Mouse (Mus musculus) adrenal gland, adult 8-10 months (tissue): Measurements from ENCODE around the gene Slitrk6. TPM values are rescaled to one million over a fixed set of nuclear protein-coding genes. Genes with fewer than 3 reads are reported as not detected.

ENCODE experiments used
- DNase-seq: peaks from one replicate; pipeline ENCODE4 v3.0.0; 2022
- total RNA-seq, 4 experiments: library from RNA; stranded (reverse); gene quantifications; 2 replicates each; pipeline ENCODE4 v1.2.4; 2022

The Slitrk6 gene
- total RNA-seq = under 1 TPM; 0.10 to 0.62 (median 0.43) TPM

DNA sequence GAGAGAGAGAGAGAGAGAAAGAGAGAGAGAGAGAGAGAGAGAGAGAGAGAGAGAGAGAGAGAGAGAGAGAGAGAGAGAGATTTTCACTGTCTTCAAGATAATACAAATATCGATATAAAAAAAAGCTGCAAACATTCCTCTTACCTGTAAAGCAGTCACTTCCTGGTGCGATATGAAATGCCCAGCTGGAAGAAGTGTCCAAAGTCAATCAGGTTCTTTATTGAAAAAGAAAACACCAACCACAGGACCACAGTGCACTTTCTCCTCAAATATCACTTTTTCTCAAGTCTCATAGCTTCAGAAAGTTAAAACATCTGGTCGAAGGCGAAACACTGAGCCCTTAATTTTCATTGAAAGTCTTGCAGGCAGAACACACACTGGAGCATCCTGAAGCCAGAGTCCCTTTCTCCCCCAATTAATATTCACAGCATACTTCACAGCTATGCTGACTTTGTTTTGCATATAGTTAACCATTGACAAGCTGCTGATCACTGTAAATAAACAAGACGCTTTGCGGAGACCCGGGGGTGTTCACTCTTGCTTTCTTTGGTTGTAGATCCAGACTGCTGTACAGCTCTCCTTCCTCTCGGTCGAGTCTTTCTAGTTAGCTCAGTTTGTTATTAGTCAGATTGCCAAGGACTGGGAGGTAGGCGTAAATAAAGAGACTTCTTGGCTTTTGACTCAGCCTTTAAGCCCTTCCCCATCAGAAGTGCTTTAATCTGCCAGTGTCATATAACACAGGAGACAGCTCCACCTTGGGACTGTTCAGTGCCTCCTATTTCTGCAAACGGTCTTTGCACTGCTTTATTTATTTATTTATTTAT is at the start of gene Slitrk6:
TSS of gene Slitrk6 (minus strand) at position 666 of the 824 bp plus-strand sequence.
- DNase-seq = no peak

DNA sequence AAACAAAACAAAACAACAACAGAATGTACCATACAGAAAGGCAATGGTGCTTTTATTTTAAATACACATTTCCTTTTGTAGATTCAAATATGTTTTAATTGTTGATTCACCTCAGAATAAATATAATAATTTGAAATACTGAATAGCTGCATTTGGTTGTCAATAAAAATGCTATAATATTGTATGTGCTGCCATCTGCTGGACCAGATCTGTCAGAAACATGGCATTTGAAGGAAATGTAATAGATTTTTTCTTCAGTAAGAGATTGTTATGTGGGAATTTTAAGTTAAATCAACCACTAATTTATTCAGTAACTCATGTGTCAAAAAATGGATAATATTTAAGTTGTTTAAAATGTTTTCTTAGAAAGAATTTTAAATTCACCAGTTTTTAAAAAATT is 22.6 kb upstream of the Slitrk6 start:
- DNase-seq = no peak

DNA sequence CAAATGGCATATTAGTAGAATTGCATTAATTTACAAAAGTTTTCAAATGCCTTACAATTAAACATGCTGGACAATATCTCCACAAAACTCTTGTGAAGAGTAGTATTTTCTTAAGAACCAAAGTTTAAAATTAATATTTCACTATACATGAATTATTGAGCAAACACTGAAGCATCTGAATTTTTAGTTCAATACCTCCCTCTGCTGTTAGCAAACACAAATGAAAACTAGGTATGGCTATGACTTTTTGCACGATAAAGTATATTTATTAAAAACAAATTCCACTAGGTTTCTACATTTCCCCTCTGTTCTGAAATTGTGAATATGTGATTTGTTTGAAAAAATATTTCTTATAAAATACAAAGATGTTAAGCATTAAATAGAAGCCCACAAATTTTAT is 15.7 kb upstream of the Slitrk6 start:
- no peak for DNase-seq

DNA sequence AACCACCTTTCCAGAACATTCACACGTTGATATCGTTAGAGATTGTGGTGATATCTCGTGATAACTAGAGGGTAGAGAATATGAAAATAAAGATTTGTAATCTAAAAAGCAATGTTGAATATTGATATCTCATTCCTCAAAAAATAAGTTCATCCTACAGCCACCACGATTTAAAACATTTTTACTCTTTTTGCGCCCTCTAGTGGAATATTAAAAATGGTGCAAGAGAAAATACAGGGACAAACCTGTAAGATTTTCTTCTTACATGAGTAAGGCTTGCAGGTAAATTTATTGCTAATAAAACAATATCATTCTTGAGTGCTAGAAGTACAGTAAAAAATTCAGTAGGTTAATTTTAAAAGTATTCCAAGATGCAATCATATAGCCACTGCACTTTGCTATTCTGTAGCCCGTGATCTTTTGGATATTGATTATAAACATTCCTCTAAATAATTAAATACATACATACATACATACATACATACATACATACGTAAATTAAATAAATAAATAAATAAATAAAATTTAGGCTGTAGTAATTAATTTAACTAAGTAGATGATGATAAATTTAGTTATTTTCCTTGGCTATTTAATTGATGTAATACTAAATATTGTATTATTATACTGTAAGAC is 7.8 kb upstream of the Slitrk6 start:
- DNase-seq = no peak

DNA sequence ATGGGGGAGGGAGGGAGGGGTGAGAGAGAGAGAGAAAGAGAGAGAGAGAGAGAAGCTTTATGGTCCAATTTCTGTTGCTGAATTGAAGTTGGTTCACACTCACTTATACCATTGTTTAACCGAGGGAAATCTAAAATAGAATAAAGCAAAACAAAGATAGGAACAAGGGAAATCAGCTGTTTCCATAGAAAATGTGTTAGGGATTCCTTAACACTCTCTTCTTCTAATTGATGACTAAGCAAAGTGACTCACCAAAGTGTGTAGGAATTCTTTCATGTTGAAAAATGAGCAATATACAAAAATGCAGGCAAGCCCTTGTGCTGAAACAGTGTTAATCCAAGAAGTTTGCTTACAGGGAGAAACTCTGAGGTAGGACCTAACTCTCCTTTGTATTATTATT is 6.0 kb upstream of the Slitrk6 start:
- DNase-seq = no peak

DNA sequence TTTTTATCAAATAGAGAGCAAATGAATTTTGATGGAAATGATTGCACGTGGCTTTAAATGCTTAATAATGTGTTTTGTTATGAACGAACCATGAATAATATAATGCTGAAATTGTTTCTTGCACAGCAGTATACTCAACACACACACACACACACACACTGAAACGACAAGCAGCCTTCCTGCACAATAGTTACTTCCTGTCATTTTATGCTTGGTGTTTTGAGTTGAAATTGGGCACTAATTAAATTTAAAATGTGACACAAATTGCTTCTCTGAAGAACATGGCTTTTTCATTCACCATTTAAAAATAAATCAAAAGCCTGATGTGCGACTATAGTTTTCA is 330 bp upstream of the Slitrk6 start:
- DNase-seq = no peak

DNA sequence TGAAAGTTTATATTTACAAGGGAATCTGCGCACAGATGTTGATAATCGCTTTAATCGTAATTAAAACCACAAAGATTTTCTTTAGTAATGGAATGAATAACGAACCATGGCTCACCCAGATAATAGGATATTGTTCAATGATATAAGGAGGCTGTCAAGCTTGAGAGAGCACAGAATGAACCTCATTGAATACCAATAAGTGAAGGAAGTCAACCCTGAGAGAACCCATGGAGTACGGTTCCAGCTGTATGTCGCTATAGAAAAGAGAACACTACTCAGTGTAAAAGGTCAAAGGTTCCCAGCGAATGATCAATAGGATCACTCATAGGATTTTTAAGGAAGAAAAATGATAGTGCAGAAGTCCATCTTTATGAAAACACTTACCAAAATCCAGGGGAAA is 15.1 kb downstream of the Slitrk6 start:
- DNase-seq = no peak

DNA sequence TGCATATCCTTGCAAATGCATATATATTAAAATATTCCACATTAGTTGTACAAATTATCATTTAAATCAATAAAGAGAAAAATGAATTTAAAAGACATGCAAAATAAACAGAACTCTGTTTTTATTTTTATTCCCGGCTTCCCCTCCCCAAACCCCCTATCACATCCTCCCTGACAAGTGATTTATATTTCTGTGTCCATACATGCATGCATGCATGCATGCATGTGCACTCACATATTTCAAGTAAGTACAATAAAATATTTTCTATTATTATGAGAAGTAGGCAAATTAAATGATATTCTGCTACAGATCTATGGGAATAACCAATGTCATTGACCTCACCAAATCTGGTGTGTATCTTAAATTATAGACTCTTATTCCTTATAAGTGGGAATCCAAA is 15.6 kb downstream of the Slitrk6 start:
- DNase-seq = no peak

DNA sequence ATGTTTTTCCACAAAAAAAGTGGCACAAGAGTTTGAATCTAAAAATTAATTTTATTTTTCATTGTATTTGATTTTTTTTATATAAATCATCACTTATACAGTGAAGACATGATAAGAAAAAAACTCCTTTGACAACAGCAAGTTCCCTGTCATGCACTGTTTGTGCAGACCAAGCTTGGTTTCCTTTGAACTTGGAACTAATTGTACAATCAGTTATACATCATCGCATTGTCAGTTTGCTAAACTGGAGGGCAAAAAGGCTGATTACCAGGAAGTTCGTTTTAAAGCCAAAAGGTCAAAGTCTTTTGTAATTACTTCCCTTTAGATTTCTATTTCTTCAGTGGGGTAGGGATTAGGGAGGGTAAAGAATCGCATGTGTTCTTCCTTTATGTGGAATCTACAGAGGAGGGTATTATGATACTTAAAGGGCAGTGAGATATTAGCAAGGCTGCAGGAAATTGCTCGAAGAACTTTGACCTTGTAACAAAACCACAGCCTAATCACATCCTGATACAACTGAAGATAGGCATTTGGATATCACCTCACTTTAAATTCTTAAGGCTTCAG is 26.5 kb downstream of the Slitrk6 start:
- DNase-seq = no peak

DNA sequence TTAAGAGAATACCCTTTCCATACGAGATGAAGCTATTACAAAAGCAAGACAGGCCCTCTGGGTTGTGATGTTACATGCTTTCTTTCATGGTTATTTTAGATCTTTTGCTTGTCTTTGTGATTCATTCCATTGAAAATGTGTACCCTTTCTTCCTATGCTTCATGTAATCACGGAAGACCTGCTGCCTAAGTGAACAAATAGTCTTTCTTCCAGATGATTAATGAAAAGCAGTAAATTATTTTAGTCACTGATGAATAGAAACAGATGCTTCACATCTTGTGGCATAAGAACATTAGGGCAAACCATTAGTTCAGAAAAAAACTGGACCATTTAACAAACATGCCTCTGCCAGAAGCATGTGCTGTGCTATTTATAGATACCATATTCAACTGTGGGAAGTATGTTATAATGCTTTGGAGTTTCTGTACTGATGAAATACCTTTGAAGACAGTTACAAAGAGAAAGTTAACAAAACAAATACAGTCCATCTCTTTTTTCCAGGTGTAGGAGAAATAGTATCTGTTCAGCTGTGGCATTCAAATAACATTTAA is 30.8 kb downstream of the Slitrk6 start:
- DNase-seq = no peak
